Mouse (Mus musculus) liver, embryonic 14.5 days (tissue): ENCODE data around the gene Pkd1. TPM values are rescaled to one million over a fixed set of nuclear protein-coding genes. Genes with fewer than 3 reads are reported as not detected.

Experiments
- ATAC-seq: fragments of 200-750 bp; cut with Nextera tagmentation; 2 replicates; pipeline ENCODE4 v1.8.0; 2017; ENCODE audit warnings: moderate number of reproducible peaks, mild to moderate bottlenecking, moderate library complexity; ENCODE audit not compliant: insufficient read depth
- DNase-seq, 3 experiments: peaks; one replicate each; pipeline ENCODE4 v3.0.0-alpha.2; 2012 to 2013; ENCODE audit warnings: low read depth in 3 of 3, low spot score in 3 of 3
- H3K27ac ChIP-seq: fragments of 300-500 bp; sonication (generic); 2 replicates; pipeline ENCODE4 v1.5.1; 2014; ENCODE audit warnings: moderate library complexity, mild to moderate bottlenecking, control low read depth, inconsistent platforms
- H3K27me3 ChIP-seq: fragments of 300-500 bp; sonication (generic); 2 replicates; pipeline ENCODE4 v1.6.1; 2014; ENCODE audit warnings: mild to moderate bottlenecking, low read length, moderate library complexity; ENCODE audit not compliant: control insufficient read depth, insufficient read depth
- H3K36me3 ChIP-seq: fragments of 300-500 bp; sonication (generic); replicated peaks from 2 replicates; pipeline ENCODE4 v1.6.1; 2014; ENCODE audit warnings: low read depth; ENCODE audit not compliant: control insufficient read depth, insufficient read depth
- H3K4me1 ChIP-seq, 2 experiments: fragments of 200-500 bp in 1 of 2; fragments of 300-500 bp in 1 of 2; sonication (generic) in 1 of 2; replicated peaks; 2 replicates each; pipeline ENCODE4 v1.6.1; 2012 to 2014; ENCODE audit warnings: antibody characterized with exemption in 1 of 2, inconsistent platforms in 1 of 2, low read length in 1 of 2; ENCODE audit not compliant: control insufficient read depth in 2 of 2, insufficient read depth in 2 of 2
- H3K4me2 ChIP-seq: fragments of 300-500 bp; sonication (generic); 2 replicates; pipeline ENCODE4 v1.6.1; 2014; ENCODE audit warnings: low read depth, mild to moderate bottlenecking, control low read depth, moderate library complexity
- H3K4me3 ChIP-seq, 2 experiments: fragments of 200-500 bp in 1 of 2; fragments of 300-500 bp in 1 of 2; sonication (generic) in 1 of 2; 2 replicates each; pipeline ENCODE4 v1.5.1; 2012 to 2014; ENCODE audit warnings: low read depth in 2 of 2, low read length in 2 of 2, mild to moderate bottlenecking in 2 of 2, control low read depth in 1 of 2, inconsistent platforms in 1 of 2, moderate library complexity in 1 of 2; ENCODE audit not compliant: insufficient read depth in 1 of 2
- H3K9ac ChIP-seq: fragments of 300-500 bp; sonication (generic); replicated peaks from 2 replicates; pipeline ENCODE4 v1.6.1; 2014; ENCODE audit warnings: mild to moderate bottlenecking, control low read depth, moderate library complexity
- H3K9me3 ChIP-seq: fragments of 300-500 bp; sonication (generic); 2 replicates; pipeline ENCODE4 v1.6.1; 2016; ENCODE audit warnings: low read length, mixed read lengths; ENCODE audit not compliant: control insufficient read depth
- CTCF ChIP-seq: IDR thresholded peaks from 2 replicates; pipeline ENCODE4 v1.5.1; 2016; ENCODE audit warnings: antibody characterized with exemption, low read depth, control low read depth
- EP300 ChIP-seq: IDR thresholded peaks from 2 replicates; pipeline ENCODE4 v1.6.1; 2016; ENCODE audit warnings: antibody characterized with exemption, low read depth
- WGBS: fragments of 180-500 bp; shearing (Covaris S2); extraction: QIAGEN DNeasy Blood & Tissue Kit; methylation state at CpG from one replicate; pipeline ENCODE4 v1.1.7; 2014; ENCODE audit not compliant: insufficient replicate concordance; 5-methylcytosine and 5-hydroxymethylcytosine counted together
- polyA plus RNA-seq, 2 experiments: library from polyadenylated mRNA; depleted of rRNA in 1 of 2; stranded (reverse) in 1 of 2; unstranded in 1 of 2; fragments of >200 nt; fragmentation: Nextera tagmentation in 1 of 2; extraction: Ambion mirVana in 1 of 2; gene quantifications; 2 replicates each; pipeline versions ENCODE4 v1.2.1 to v1.2.3; 2012 to 2014

Gene Pkd1
- polyA plus RNA-seq, 2 experiments = 1.8 to 3.4 TPM

DNA sequence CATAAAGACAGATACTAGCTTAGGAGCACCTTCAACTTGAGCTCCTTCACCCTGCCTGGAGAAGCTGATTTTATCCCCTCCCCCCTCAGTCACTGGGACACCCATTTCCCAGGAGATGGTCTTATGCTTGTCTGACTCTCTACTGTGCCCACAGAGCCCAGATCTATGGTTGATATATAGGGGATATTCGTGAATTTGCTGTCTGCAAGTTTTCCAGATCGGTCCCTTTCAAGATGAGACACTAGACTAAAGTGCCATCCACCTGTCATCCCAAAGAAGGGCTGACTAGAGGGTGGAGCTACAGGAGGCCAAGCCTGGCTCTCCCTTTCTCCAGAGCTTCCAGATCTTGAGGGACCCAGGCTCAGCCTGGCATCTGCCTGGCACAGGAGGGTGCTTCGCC is 18.6 kb upstream of the Pkd1 start:
- no peaks in the 10 kb centered on the region for H3K9me3 ChIP-seq
- H3K9ac ChIP-seq = no peak overlapping the region
- WGBS = 28% methylated on average over 3 of the region's 3 CpGs
- no peaks in the 10 kb centered on the region; the same call in 1 of the 2 replicates for H3K36me3 ChIP-seq
- H3K4me1 ChIP-seq = peaks cover 18 to 33% of the 10 kb centered on the region in 2 experiments
- H3K27ac ChIP-seq = no peak overlapping the region
- no peak for ATAC-seq
- TF ChIP-seq CTCF (no peak), EP300 (no peak)
- DNase-seq = no peak
- no peaks in the 10 kb centered on the region for H3K27me3 ChIP-seq
- no peak overlapping the region for H3K4me3 ChIP-seq
- no peak overlapping the region for H3K4me2 ChIP-seq

DNA sequence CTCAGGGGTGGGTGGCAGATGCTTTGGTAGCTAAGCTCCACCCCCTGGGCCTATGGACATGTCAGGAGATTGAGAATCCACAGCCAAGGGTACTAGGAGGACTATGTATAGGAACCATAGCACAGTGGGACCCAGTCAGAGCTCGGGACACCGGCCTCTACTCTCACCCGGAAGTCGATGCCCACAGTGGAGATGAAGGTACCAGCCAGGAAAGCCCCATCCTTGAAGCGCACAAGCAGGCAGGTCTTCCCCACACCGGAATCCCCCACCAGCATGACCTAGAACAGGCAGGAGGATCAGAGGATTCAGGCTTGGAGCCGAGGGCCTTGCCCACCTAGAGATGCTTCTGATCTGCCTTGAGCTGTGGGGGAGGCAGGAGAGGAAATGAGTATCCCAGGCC is 17.6 kb upstream of the Pkd1 start:
- no peak overlapping the region for H3K4me3 ChIP-seq
- no peak for ATAC-seq
- H3K9me3 ChIP-seq = no peaks in the 10 kb centered on the region
- H3K27me3 ChIP-seq = no peaks in the 10 kb centered on the region
- no peak for DNase-seq
- H3K36me3 ChIP-seq = no peaks in the 10 kb centered on the region
- 61% methylated on average over 7 of the region's 7 CpGs for WGBS
- TF ChIP-seq CTCF (no peak), EP300 (no peak)
- no peak overlapping the region for H3K4me2 ChIP-seq
- H3K27ac ChIP-seq = no peak overlapping the region
- H3K4me1 ChIP-seq = peaks cover 12 to 24% of the 10 kb centered on the region in 2 experiments
- no peak overlapping the region for H3K9ac ChIP-seq

DNA sequence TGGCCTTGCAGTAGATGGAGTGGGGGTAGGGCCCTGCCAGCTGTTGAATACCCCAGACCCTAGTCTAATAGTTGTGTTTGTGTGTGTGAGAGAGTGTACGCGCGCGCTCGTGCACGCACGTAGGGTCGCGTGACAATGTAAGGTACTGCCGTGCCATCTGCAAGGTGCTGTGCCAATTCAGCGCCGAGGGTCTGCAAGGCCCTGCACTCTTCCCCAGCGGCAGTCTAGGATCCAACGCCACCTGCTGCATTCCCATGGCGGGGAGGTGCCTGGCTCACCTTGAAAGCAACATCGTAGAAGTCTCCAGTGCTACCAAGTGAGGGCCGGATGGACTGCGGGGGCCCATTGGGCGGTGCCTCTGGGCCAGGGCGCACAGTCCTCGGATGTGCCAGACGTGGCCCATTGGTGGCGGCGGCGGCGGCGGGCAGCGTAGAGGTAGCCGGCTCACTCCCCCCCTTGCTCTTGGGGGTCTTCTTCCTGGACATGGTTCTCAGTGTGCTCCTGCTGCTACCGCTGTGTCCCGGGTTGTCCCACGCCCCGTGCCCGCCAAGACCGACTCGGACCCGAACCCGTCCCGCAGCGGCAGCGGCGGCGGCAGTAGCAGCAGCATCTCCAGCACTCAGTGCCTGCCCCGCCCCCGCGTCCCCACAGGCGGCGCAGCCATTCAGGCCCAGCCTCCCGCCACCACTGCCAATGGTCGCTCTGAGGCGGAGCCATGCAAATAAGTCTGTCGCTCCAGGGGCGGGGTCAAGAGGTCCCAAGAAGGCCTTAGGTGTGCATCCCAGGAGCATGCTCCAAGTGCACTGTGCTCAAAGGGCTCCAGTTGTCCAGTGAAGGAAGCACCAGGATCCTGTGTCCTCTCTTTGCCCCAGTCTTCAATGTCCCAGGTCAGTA is 16.3 kb upstream of the Pkd1 start:
- H3K36me3 ChIP-seq = no peaks in the 10 kb centered on the region
- ATAC-seq (peak; percentile 82), DNase-seq (peak; percentile 82 to 88 (median 82))
- no peaks in the 10 kb centered on the region for H3K27me3 ChIP-seq
- peak overlapping the region; percentile 72 for H3K4me2 ChIP-seq
- no peak overlapping the region for H3K27ac ChIP-seq
- H3K4me1 ChIP-seq = peaks cover 11 to 24% of the 10 kb centered on the region in 2 experiments
- WGBS = 6% methylated on average over 53 of the region's 53 CpGs
- H3K9me3 ChIP-seq = no peaks in the 10 kb centered on the region
- TF ChIP-seq EP300 = no peak
- peak; percentile 51; the same call in 1 of the 2 replicates for TF ChIP-seq CTCF
- no peak overlapping the region for H3K9ac ChIP-seq
- H3K4me3 ChIP-seq = peak overlapping the region; percentile 40 to 45

DNA sequence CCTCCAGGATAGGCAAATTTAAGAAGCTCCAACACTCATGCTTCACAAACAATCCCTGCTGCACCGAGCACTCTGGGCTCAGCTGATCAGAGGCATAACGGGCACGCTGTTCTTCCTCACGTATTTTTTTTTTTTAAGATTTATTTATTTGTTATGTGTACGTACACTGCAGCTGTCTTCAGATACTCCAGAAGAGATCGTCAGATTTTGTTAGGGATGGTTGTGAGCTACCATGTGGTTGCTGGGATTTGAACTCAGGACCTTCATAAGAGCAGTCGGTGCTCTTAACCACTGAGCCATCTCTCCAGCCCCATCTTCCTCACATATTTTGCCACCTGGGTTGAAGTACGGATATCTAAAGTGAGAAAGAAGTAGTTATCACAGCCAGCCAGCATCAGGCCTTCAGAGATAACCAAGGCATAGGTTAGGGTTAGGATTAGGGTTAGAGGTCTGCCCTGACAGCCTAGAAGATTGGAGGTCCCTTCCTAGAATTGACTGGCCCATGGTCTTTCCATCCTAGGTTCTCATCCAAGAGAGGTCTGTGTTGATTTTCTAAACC is 15.4 kb upstream of the Pkd1 start, which contains the start of gene Rab26:
TSS of gene Rab26 (minus strand) at position 51 of the 559 bp plus-strand sequence.
- 54% methylated on average over 8 of the region's 8 CpGs for WGBS
- ATAC-seq (peak; percentile 9; the same call in 1 of the 2 replicates), DNase-seq (no peak)
- TF ChIP-seq CTCF (no peak), EP300 (0 out of 2 replicates have a peak, but pooled peaks have one; percentile 8)
- Histone ChIP-seq H3K4me2 (peak within 1 kb of the TSS; percentile 72), H3K27ac (no peak within 1 kb of the TSS), H3K36me3 (no peaks in the 10 kb centered on the region), H3K4me3 (peak within 1 kb of the TSS; percentile 40 to 45), H3K9ac (no peak within 1 kb of the TSS), H3K9me3 (no peaks in the 10 kb centered on the region), H3K4me1 (peaks cover 7 to 19% of the 10 kb centered on the region in 2 experiments; a peak in 3 of 4 replicates), H3K27me3 (no peaks in the 10 kb centered on the region)

DNA sequence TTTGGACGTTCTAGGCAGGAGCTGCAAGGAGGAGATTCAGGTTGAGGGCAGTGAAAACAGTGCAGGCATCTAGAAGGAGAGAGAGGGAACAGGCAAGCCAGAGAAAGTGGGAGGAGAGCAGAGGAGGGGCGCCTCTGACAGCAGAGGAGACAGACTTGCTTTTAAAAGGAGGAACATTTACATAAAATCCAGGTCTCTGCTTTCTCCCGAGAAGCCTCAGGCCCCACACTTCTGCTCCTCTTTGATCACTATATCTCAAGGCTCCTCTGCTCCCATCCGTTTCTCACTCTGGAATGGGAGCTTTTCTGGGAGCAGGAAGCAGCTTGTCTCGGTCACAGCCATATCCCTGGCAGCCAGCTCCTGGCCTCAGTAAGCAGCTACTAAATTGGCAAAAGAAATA is 14.3 kb upstream of the Pkd1 start:
- Histone ChIP-seq H3K4me2 (no peak overlapping the region), H3K9ac (no peak overlapping the region), H3K36me3 (no peaks in the 10 kb centered on the region), H3K27me3 (no peaks in the 10 kb centered on the region), H3K4me1 (peaks cover 7 to 10% of the 10 kb centered on the region in 2 experiments; a peak in 3 of 4 replicates), H3K4me3 (no peak overlapping the region), H3K9me3 (no peaks in the 10 kb centered on the region), H3K27ac (no peak overlapping the region)
- ATAC-seq = no peak
- TF ChIP-seq CTCF = no peak
- TF ChIP-seq EP300 = no peak
- 54% methylated on average over 5 of the region's 5 CpGs for WGBS
- no peak for DNase-seq
